Mouse (Mus musculus): ENCODE data around the gene Gfod1.

Gfod1 gene

GRCm38 (mm10) chr13:43230842-43231241, 73.1 kb downstream of the Gfod1 start:
- DNase-seq (ENCODE audit: low spot score): no peak

GRCm38 (mm10) chr13:43230238-43230637, 73.7 kb downstream of the Gfod1 start:
- no peak for DNase-seq (ENCODE audit: low spot score)

- no peak for DNase-seq (ENCODE audit: low spot score)
These were observed 74.2 kb downstream of the Gfod1 start for GRCm38 (mm10) chr13:43229767-43230166.

- no peak for DNase-seq (ENCODE audit: low spot score)
These were observed 75.8 kb downstream of the Gfod1 start for GRCm38 (mm10) chr13:43228141-43228540.

GRCm38 (mm10) chr13:43226041-43226440, 77.9 kb downstream of the Gfod1 start:
- DNase-seq (ENCODE audit: low spot score): no peak

- DNase-seq (ENCODE audit: low spot score): no peak
These were observed 78.8 kb downstream of the Gfod1 start for GRCm38 (mm10) chr13:43225161-43225560.

GRCm38 (mm10) chr13:43222084-43222483, 81.9 kb downstream of the Gfod1 start:
- DNase-seq (ENCODE audit: low spot score): no peak

GRCm38 (mm10) chr13:43221290-43221689, 82.7 kb downstream of the Gfod1 start:
- no peak for DNase-seq (ENCODE audit: low spot score)

- no peak for DNase-seq (ENCODE audit: low spot score)
These were observed 83.3 kb downstream of the Gfod1 start for GRCm38 (mm10) chr13:43220635-43221034.

GRCm38 (mm10) chr13:43218764-43219163, 85.2 kb downstream of the Gfod1 start:
- DNase-seq (ENCODE audit: low spot score): no peak

GRCm38 (mm10) chr13:43218284-43218683, 85.7 kb downstream of the Gfod1 start:
- no peak for DNase-seq (ENCODE audit: low spot score)

- DNase-seq (ENCODE audit: low spot score): no peak
These were observed 86.3 kb downstream of the Gfod1 start for GRCm38 (mm10) chr13:43217686-43218085.

- DNase-seq (ENCODE audit: low spot score): no peak
These were observed 86.9 kb downstream of the Gfod1 start for GRCm38 (mm10) chr13:43217059-43217458.

GRCm38 (mm10) chr13:43215994-43216706, 87.8 kb downstream of the Gfod1 start:
- DNase-seq (ENCODE audit: low spot score): no peak

- DNase-seq (ENCODE audit: low spot score): peak; percentile 50
These were observed 88.6 kb downstream of the Gfod1 start for GRCm38 (mm10) chr13:43215144-43215993.

GRCm38 (mm10) chr13:43212338-43212737, 91.6 kb downstream of the Gfod1 start:
- DNase-seq (ENCODE audit: low spot score): no peak

GRCm38 (mm10) chr13:43210956-43211355, 93.0 kb downstream of the Gfod1 start:
- no peak for DNase-seq (ENCODE audit: low spot score)

GRCm38 (mm10) chr13:43209560-43209959, 94.4 kb downstream of the Gfod1 start:
- DNase-seq (ENCODE audit: low spot score): no peak

GRCm38 (mm10) chr13:43208914-43209439, 95.0 kb downstream of the Gfod1 start:
- DNase-seq (ENCODE audit: low spot score): no peak

GRCm38 (mm10) chr13:43206118-43206683, 97.8 kb downstream of the Gfod1 start:
- DNase-seq (ENCODE audit: low spot score): no peak

- DNase-seq (ENCODE audit: low spot score): no peak
These were observed 100.3 kb downstream of the Gfod1 start for GRCm38 (mm10) chr13:43203641-43204040.

- DNase-seq (ENCODE audit: low spot score): no peak
These were observed 100.7 kb downstream of the Gfod1 start for GRCm38 (mm10) chr13:43203234-43203633.

- no peak for DNase-seq (ENCODE audit: low spot score)
These were observed 101.6 kb downstream of the Gfod1 start for GRCm38 (mm10) chr13:43202351-43202750.

Data from embryo, embryonic 10.5 days (tissue).